Mouse (Mus musculus): ENCODE data around the gene Lhcgr.

The Lhcgr gene

GRCm38 (mm10) chr17:88706231-88706649 is 85.5 kb downstream of the Lhcgr start:
- no peak for DNase-seq (ENCODE audit: low read depth, low spot score)

GRCm38 (mm10) chr17:88703112-88703511 is 88.7 kb downstream of the Lhcgr start:
- DNase-seq (ENCODE audit: low read depth, low spot score) = no peak

GRCm38 (mm10) chr17:88702345-88702744 is 89.4 kb downstream of the Lhcgr start:
- no peak for DNase-seq (ENCODE audit: low read depth, low spot score)

- DNase-seq (ENCODE audit: low read depth, low spot score) = no peak
Measured at GRCm38 (mm10) chr17:88700901-88701300, 90.9 kb downstream of the Lhcgr start.

GRCm38 (mm10) chr17:88696656-88697333 is 95.0 kb downstream of the Lhcgr start:
- no peak for DNase-seq (ENCODE audit: low read depth, low spot score)

- DNase-seq (ENCODE audit: low read depth, low spot score) = no peak
Measured at GRCm38 (mm10) chr17:88688226-88688625, 103.6 kb downstream of the Lhcgr start.

GRCm38 (mm10) chr17:88675310-88676309 is 116.2 kb downstream of the Lhcgr start:
- no peak for DNase-seq (ENCODE audit: low read depth, low spot score)

GRCm38 (mm10) chr17:88670800-88671199 is 121.0 kb downstream of the Lhcgr start:
- DNase-seq (ENCODE audit: low read depth, low spot score) = no peak

GRCm38 (mm10) chr17:88669921-88670320 is 121.9 kb downstream of the Lhcgr start:
- DNase-seq (ENCODE audit: low read depth, low spot score) = no peak

- DNase-seq (ENCODE audit: low read depth, low spot score) = no peak
Measured at GRCm38 (mm10) chr17:88668452-88668851, 123.3 kb downstream of the Lhcgr start, which contains the start of gene Gtf2a1l. Gene Gtf2a1l (plus strand): TSS chr17:88668660.

Data from c-Kit-negative CD71-positive TER-119-positive erythroid progenitor cells, embryonic 14.5 days (primary cell).